Mouse (Mus musculus) midbrain, postnatal 0 days (tissue): ENCODE measurements around the gene Naga. TPM values are rescaled to one million over a fixed set of nuclear protein-coding genes. Genes with fewer than 3 reads are reported as not detected.

Experiments
- ATAC-seq: fragments of 200-750 bp; cut with Nextera tagmentation; 2 replicates; pipeline ENCODE4 v1.8.0; 2017; ENCODE audit warnings: moderate number of reproducible peaks, mild to moderate bottlenecking, moderate TSS enrichment, moderate library complexity; ENCODE audit not compliant: low FRiP score
- DNase-seq: peaks from one replicate; pipeline ENCODE4 v3.0.0-alpha.2; 2015; ENCODE audit warnings: low spot score
- H3K27ac ChIP-seq: fragments of 300-500 bp; sonication (generic); 2 replicates; pipeline ENCODE4 v1.5.1; 2014; ENCODE audit warnings: low read depth, mild to moderate bottlenecking, low read length, mixed read lengths
- H3K27me3 ChIP-seq: fragments of 300-500 bp; sonication (generic); 2 replicates; pipeline ENCODE4 v1.6.1; 2014; ENCODE audit warnings: low read length, control low read depth, mixed read lengths; ENCODE audit not compliant: insufficient read depth
- H3K36me3 ChIP-seq: fragments of 300-500 bp; sonication (generic); 2 replicates; pipeline ENCODE4 v1.6.1; 2014; ENCODE audit warnings: low read length, control low read depth, mixed read lengths; ENCODE audit not compliant: insufficient read depth
- H3K4me1 ChIP-seq: fragments of 300-500 bp; sonication (generic); 2 replicates; pipeline ENCODE4 v1.6.1; 2014; ENCODE audit warnings: mild to moderate bottlenecking, control low read depth, antibody characterized with exemption, low read length, mixed read lengths; ENCODE audit not compliant: insufficient read depth
- H3K4me2 ChIP-seq: fragments of 300-500 bp; sonication (generic); 2 replicates; pipeline ENCODE4 v1.6.1; 2014; ENCODE audit warnings: low read depth, mild to moderate bottlenecking, low read length, mixed read lengths; ENCODE audit not compliant: poor library complexity, severe bottlenecking
- H3K4me3 ChIP-seq: fragments of 300-500 bp; sonication (generic); 2 replicates; pipeline ENCODE4 v1.5.1; 2014; ENCODE audit warnings: low read depth, mild to moderate bottlenecking, low read length, moderate library complexity
- H3K9ac ChIP-seq: fragments of 300-500 bp; sonication (generic); replicated peaks from 2 replicates; pipeline ENCODE4 v1.6.1; 2014; ENCODE audit warnings: mild to moderate bottlenecking, low read length, moderate library complexity, mixed read lengths; ENCODE audit not compliant: poor library complexity, severe bottlenecking
- H3K9me3 ChIP-seq: fragments of 300-500 bp; sonication (generic); 2 replicates; pipeline ENCODE4 v1.6.1; 2016; ENCODE audit warnings: low read length, control low read depth
- CTCF ChIP-seq: IDR thresholded peaks from 2 replicates; pipeline ENCODE4 v1.5.1; 2016; ENCODE audit warnings: antibody characterized with exemption, mild to moderate bottlenecking
- WGBS: fragments of 180-500 bp; shearing (Covaris S2); extraction: QIAGEN DNeasy Blood & Tissue Kit; methylation state at CpG from one replicate; pipeline ENCODE4 v1.1.7; 2014; 5-methylcytosine and 5-hydroxymethylcytosine counted together
- polyA plus RNA-seq: library from polyadenylated mRNA; unstranded; fragments of >200 nt; fragmentation: Nextera tagmentation; extraction: Ambion mirVana; gene quantifications from 2 replicates; pipeline ENCODE4 v1.2.1, GENCODE M21; 2015
- total RNA-seq: library from RNA; depleted of rRNA; stranded (reverse); fragments of >200 nt; gene quantifications from 2 replicates; pipeline ENCODE4 v1.2.3, GENCODE M21; 2014

The Naga gene
- total and polyA plus RNA-seq, 2 experiments from 2014 or later, result 25.0 to 38.0 TPM

GRCm38 (mm10) chr15:82346580-82347302 is 8.0 kb upstream of the Naga start:
- peak overlapping the region; percentile 63 for H3K4me2 ChIP-seq
- H3K9me3 ChIP-seq, result no peaks in the 10 kb centered on the region
- WGBS, result 55% methylated on average over 14 of the region's 14 CpGs
- peaks cover 28% of the 10 kb centered on the region for H3K36me3 ChIP-seq
- TF ChIP-seq CTCF, result peak; percentile 50
- peak overlapping the region; percentile 58 for H3K4me3 ChIP-seq
- H3K27ac ChIP-seq, result peak overlapping the region; percentile 92
- H3K9ac ChIP-seq, result peak overlapping the region; percentile 75
- DNase-seq, result no peak
- no peak for ATAC-seq
- H3K4me1 ChIP-seq, result peaks cover 7% of the 10 kb centered on the region; the same call in 1 of the 2 replicates
- no peaks in the 10 kb centered on the region for H3K27me3 ChIP-seq

GRCm38 (mm10) chr15:82345820-82346470 is 7.2 kb upstream of the Naga start:
- WGBS, result under 1% methylated on average over 51 of the region's 51 CpGs
- H3K4me1 ChIP-seq, result peaks cover 7% of the 10 kb centered on the region; the same call in 1 of the 2 replicates
- DNase-seq (peak; percentile 99), ATAC-seq (peak; percentile 98)
- no peaks in the 10 kb centered on the region for H3K9me3 ChIP-seq
- TF ChIP-seq CTCF, result no peak
- peak overlapping the region; percentile 92 for H3K27ac ChIP-seq
- peak overlapping the region; percentile 75 for H3K9ac ChIP-seq
- peaks cover 2% of the 10 kb centered on the region; the same call in 1 of the 2 replicates for H3K27me3 ChIP-seq
- peaks cover 28% of the 10 kb centered on the region for H3K36me3 ChIP-seq
- peak overlapping the region; percentile 63 for H3K4me2 ChIP-seq
- H3K4me3 ChIP-seq, result peak overlapping the region; percentile 58

GRCm38 (mm10) chr15:82344971-82345370 is 6.2 kb upstream of the Naga start:
- Histone ChIP-seq H3K27me3 (peaks cover 9% of the 10 kb centered on the region; the same call in 1 of the 2 replicates), H3K36me3 (peaks cover 23% of the 10 kb centered on the region), H3K9ac (no peak overlapping the region), H3K4me3 (no peak overlapping the region), H3K4me2 (no peak overlapping the region), H3K4me1 (peaks cover 7% of the 10 kb centered on the region; the same call in 1 of the 2 replicates), H3K9me3 (no peaks in the 10 kb centered on the region), H3K27ac (no peak overlapping the region)
- DNase-seq (no peak), ATAC-seq (no peak)
- TF ChIP-seq CTCF, result no peak
- WGBS, result 91% methylated on average over 6 of the region's 6 CpGs

- TF ChIP-seq CTCF, result no peak
- ATAC-seq (no peak), DNase-seq (no peak)
- Histone ChIP-seq H3K9ac (no peak overlapping the region), H3K4me2 (no peak overlapping the region), H3K4me3 (no peak overlapping the region), H3K4me1 (peaks cover 7% of the 10 kb centered on the region; the same call in 1 of the 2 replicates), H3K27ac (no peak overlapping the region), H3K27me3 (peaks cover 9% of the 10 kb centered on the region; the same call in 1 of the 2 replicates), H3K9me3 (no peaks in the 10 kb centered on the region), H3K36me3 (peaks cover 10% of the 10 kb centered on the region)
- 90% methylated on average over 27 of the region's 27 CpGs for WGBS
These were observed 4.9 kb upstream of the Naga start for GRCm38 (mm10) chr15:82343368-82344287.

GRCm38 (mm10) chr15:82342543-82342935 is 3.8 kb upstream of the Naga start:
- no peaks in the 10 kb centered on the region for H3K36me3 ChIP-seq
- no peak overlapping the region for H3K4me2 ChIP-seq
- H3K4me1 ChIP-seq, result peaks cover 12% of the 10 kb centered on the region
- no peaks in the 10 kb centered on the region for H3K9me3 ChIP-seq
- no peak for DNase-seq
- no peak overlapping the region for H3K27ac ChIP-seq
- TF ChIP-seq CTCF, result no peak
- H3K4me3 ChIP-seq, result no peak overlapping the region
- 81% methylated on average over 5 of the region's 5 CpGs for WGBS
- H3K9ac ChIP-seq, result no peak overlapping the region
- ATAC-seq, result no peak
- H3K27me3 ChIP-seq, result peaks cover 9% of the 10 kb centered on the region; the same call in 1 of the 2 replicates
